Mouse (Mus musculus): ENCODE measurements around the gene Adarb2.

GRCm38 (mm10) chr13:8203477-8203813 lies 779 bp downstream of the Adarb2 start:
- TF ChIP-seq GATA1 (IDR thresholded peaks at IDR 0.05; ENCODE audit: borderline replicate concordance, low read length) (no peak), FLI1 (IDR thresholded peaks at IDR 0.05; ENCODE audit: low read length) (no peak)
